Mouse (Mus musculus): ENCODE data around the gene Zbed5. TPM values are rescaled to one million over a fixed set of nuclear protein-coding genes. Genes with fewer than 3 reads are reported as not detected.

The Zbed5 gene
- polyA plus RNA-seq (2016; fragmentation: Nextera tagmentation; extraction: Ambion mirVana), result 6.2 and 7.0 TPM in 2 replicates

DNA sequence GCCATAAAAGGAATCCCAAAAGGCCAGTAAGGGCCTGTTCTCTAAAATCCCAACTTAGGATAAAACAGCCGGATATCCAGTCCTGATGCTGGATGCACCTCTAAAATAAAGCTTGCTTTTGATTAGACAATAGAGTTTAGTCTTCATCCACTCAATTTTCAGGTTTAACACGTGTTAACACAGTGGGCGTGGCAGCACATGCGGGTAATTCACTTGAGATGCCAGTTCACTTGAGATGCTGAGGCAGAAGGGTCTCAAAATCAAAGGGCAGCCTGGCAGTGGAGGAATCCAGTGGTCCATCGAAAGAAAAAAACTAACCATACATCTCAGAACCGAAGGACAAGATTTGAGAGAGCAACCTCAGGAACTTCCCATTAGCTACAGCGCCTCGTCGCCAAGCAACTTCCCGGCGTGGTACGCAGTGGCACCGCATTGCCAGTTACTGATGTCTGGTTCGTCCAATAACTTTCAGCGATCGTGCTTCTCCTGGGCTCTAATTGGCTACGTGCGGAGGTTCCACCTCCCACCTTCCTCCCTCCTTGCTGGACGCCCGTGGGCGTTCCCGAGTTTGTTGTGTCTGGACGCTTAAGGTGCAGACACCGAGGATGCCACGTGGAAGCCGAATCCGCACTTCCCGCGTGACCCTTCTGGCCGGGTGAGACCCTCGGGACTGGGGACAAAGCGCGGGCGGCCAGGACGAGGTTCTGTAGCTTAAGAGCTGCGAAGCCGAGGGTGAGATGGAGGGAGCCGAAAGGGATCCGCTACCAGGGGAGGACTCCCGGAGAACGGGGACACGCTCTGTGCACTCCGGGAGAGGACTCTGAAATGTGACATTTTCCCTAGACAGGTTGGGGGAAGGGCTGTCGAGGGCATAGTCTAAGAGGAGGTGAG lies at the start of gene Zbed5:
Zbed5 (plus strand) TSS at position 526 of the 891 bp plus-strand sequence.
- peak within 1 kb of the TSS; percentile 61 for H3K4me3 ChIP-seq (replicated peaks)
- H3K4me1 ChIP-seq, result peaks cover 12% of the 10 kb centered on the region
- ATAC-seq (ENCODE audit: low FRiP score), result peak; percentile 98
- H3K27ac ChIP-seq, result 0 out of 2 replicates have a peak within 1 kb of the TSS, but pooled peaks have one; percentile 36
- H3K9ac ChIP-seq, result peak within 1 kb of the TSS; percentile 63
- H3K9me3 ChIP-seq, result no peaks in the 10 kb centered on the region
- no peaks in the 10 kb centered on the region for H3K36me3 ChIP-seq (replicated peaks)
- WGBS, result 2% methylated on average over 44 of the region's 44 CpGs
- peak within 1 kb of the TSS; percentile 89 for H3K4me2 ChIP-seq
- H3K27me3 ChIP-seq, result no peaks in the 10 kb centered on the region

DNA sequence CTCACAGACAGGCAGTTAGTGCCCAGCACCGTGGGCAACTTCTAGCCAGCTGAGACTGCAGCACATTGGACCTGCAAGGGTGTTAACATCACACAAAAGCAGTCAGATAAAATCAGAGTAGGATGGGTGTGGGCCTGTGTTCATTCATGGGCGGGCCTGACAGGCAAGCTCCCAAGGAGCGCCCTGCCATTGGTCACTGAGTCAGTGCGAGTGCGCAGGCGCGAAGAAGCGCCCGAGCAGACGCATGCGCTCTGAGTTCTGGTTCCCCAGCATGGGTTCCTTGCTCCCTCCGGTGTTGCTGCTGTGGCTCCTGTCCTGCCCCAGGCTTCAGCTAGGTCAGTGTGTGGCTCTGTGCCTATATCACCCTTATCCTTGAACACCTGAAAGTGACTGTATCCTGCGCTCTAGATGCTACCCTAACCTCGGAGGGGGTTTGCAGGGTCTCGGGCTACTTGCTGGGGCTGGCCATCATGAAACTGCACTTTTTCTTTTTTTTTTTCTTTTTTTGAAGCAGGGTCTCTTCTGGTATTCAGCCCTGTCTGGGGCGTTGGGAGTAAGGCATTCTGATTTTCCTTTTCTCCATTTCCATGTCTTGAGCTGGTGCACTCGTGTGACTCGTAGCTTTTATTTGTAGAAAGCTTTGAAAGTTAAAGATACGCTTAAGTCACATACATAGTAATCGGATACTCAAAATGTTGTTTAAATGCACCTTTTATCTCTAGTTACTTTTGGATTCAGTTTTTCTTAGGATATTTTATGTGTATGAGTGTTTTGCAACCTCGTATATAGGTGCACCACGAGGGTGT lies 48.6 kb upstream of the Zbed5 start, which contains the start of gene Sumf2:
Sumf2 (plus strand) TSS at position 235 of the 806 bp plus-strand sequence.
- H3K4me1 ChIP-seq, result peaks cover 12% of the 10 kb centered on the region
- H3K36me3 ChIP-seq (replicated peaks), result peaks cover 28% of the 10 kb centered on the region
- no peaks in the 10 kb centered on the region for H3K27me3 ChIP-seq
- peak within 1 kb of the TSS; percentile 85 for H3K27ac ChIP-seq
- H3K9me3 ChIP-seq, result 0 out of 2 replicates have a peak, but pooled peaks cover 3% of the 10 kb centered on the region
- peak within 1 kb of the TSS; percentile 76 for H3K9ac ChIP-seq
- 14% methylated on average over 22 of the region's 22 CpGs for WGBS
- ATAC-seq (ENCODE audit: low FRiP score), result peak; percentile 99
- H3K4me3 ChIP-seq (replicated peaks), result peak within 1 kb of the TSS; percentile 65
- H3K4me2 ChIP-seq, result peak within 1 kb of the TSS; percentile 67

DNA sequence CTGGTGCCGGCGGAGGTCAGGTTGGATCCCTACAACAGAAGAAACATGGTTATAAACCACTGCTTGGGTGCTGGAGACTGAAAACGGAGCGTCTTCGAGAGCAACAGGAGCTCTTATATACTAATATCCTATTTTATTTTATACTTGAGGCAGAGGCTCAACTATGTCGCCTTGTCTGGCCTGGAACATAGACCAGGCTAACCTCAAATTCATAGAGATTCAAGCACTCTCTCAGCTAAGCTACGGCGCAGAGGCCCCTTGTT lies 48.0 kb upstream of the Zbed5 start:
- Histone ChIP-seq H3K4me1 (peaks cover 12% of the 10 kb centered on the region), H3K4me2 (peak overlapping the region; percentile 67), H3K4me3 (replicated peaks) (peak overlapping the region; percentile 65), H3K36me3 (replicated peaks) (peaks cover 28% of the 10 kb centered on the region), H3K27me3 (no peaks in the 10 kb centered on the region), H3K27ac (no peak overlapping the region), H3K9me3 (0 out of 2 replicates have a peak, but pooled peaks cover 3% of the 10 kb centered on the region), H3K9ac (peak overlapping the region; percentile 76)
- ATAC-seq (ENCODE audit: low FRiP score), result no peak
- WGBS, result 69% methylated on average over 8 of the region's 8 CpGs

DNA sequence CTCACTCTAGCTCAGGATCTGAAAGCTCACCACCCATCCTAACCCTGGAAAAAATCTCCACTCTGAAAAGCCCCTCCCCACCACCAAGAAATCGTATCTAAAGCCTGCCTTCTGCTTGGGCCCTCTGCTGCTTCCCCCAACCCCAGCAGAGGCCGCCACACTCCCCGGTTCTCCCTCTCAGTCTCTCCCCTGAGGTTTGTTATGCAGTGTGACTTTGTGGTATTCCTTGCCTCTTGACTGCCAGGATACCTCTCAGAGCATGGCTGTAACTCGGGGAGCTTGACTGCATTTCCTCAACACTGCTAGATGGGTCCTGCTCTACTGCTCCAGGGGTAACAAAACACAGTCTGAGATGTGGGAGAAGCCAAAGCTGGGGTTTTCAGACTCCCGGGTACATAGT lies 40.4 kb upstream of the Zbed5 start:
- Histone ChIP-seq H3K36me3 (replicated peaks) (peaks cover 50% of the 10 kb centered on the region), H3K27me3 (no peaks in the 10 kb centered on the region), H3K4me1 (no peaks in the 10 kb centered on the region), H3K9ac (no peak overlapping the region), H3K27ac (no peak overlapping the region), H3K4me3 (replicated peaks) (no peak overlapping the region), H3K4me2 (no peak overlapping the region), H3K9me3 (no peaks in the 10 kb centered on the region)
- 43% methylated on average over 5 of the region's 5 CpGs for WGBS
- no peak for ATAC-seq (ENCODE audit: low FRiP score)

DNA sequence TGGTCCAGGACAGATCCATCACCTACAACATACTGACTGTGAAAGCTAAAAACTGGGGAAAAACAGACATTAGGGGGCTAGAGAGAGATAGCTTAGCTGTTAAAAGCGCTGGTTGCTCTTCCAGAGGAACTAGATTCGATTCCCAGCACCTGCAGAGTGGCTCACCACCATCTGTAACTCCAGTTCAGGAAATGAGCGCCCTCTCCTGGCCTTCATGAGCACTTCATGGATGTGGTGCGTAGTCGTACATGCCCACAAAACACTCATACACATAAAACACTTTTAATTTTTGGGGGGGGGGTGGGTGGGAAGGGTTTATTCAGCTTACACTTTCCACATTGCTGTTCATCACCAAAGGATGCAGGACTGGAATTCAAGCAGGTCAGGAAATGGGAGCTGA lies 39.1 kb upstream of the Zbed5 start:
- H3K27me3 ChIP-seq, result no peaks in the 10 kb centered on the region
- H3K4me1 ChIP-seq, result no peaks in the 10 kb centered on the region
- H3K27ac ChIP-seq, result no peak overlapping the region
- no peak overlapping the region for H3K4me3 ChIP-seq (replicated peaks)
- ATAC-seq (ENCODE audit: low FRiP score), result no peak
- 84% methylated on average over 5 of the region's 5 CpGs for WGBS
- H3K9ac ChIP-seq, result no peak overlapping the region
- H3K9me3 ChIP-seq, result no peaks in the 10 kb centered on the region
- H3K36me3 ChIP-seq (replicated peaks), result peaks cover 56% of the 10 kb centered on the region
- H3K4me2 ChIP-seq, result no peak overlapping the region

DNA sequence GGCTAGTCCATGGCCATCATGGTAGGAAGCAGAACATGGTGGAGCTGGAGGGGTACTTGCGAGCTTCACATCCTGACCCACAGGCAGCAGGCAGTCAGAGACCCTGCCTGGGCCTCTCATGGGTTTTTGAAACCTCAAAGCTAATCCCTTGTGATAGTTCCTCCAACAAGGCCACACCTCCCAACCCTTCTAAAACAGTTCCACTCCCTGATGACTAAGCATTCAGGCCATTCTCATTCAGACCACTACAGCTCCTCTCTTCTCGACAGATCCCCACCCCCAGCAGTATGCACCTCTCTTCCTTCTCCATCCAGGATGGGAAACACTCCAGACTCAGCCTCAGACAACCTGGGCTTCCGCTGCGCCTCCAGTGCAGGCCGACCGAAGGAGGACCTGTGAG lies 33.2 kb upstream of the Zbed5 start:
- H3K27ac ChIP-seq, result no peak overlapping the region
- WGBS, result 93% methylated on average over 6 of the region's 6 CpGs
- H3K36me3 ChIP-seq (replicated peaks), result peaks cover 39% of the 10 kb centered on the region
- H3K4me1 ChIP-seq, result no peaks in the 10 kb centered on the region
- H3K4me3 ChIP-seq (replicated peaks), result no peak overlapping the region
- no peak overlapping the region for H3K9ac ChIP-seq
- H3K4me2 ChIP-seq, result no peak overlapping the region
- H3K9me3 ChIP-seq, result no peaks in the 10 kb centered on the region
- H3K27me3 ChIP-seq, result no peaks in the 10 kb centered on the region
- no peak for ATAC-seq (ENCODE audit: low FRiP score)

DNA sequence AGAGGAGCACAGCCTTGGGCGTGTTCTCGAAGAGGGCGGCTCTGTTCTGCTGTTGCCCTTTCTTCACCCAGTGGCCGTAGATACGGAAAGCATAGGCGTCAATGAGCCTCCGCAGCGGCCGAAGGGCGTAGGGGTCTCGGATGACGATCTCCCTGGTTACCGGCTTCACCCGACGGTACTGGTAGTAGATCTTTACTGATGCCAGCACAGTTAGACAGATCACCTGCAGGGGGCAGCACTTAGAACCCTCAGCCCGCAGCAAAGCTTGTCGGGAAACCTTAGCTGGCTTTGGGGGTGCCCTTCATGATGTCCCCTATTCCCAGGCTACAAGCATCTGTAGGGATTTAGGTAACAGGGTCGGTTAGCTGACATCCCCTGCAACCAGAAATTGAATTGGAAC lies 31.1 kb upstream of the Zbed5 start:
- no peaks in the 10 kb centered on the region for H3K27me3 ChIP-seq
- WGBS, result 14% methylated on average over 18 of the region's 18 CpGs
- H3K9ac ChIP-seq, result no peak overlapping the region
- peak overlapping the region; percentile 0; the same call in 1 of the 2 replicates for H3K4me2 ChIP-seq
- no peak overlapping the region for H3K27ac ChIP-seq
- ATAC-seq (ENCODE audit: low FRiP score), result no peak
- H3K4me1 ChIP-seq, result no peaks in the 10 kb centered on the region
- H3K4me3 ChIP-seq (replicated peaks), result no peak overlapping the region
- peaks cover 28% of the 10 kb centered on the region for H3K36me3 ChIP-seq (replicated peaks)
- H3K9me3 ChIP-seq, result no peaks in the 10 kb centered on the region

DNA sequence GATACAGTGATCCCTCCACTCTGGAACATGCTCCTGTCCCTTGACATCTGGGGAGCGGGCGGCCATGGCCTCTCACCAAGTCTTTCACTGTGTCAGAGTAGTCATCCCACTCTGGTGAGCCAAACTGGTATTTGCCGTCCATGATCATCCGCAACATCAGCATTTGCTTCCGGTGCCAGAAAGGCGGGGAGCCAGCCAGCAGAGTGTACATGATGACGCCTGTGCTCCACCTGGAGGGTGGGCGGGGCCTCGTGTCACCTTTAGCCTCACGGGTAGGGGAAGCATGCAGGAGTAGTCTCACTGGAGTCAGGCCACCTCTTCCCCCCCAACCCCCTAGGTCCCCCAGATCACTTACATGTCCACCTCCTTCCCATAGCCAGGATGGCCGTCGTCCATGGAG lies 29.7 kb upstream of the Zbed5 start:
- Histone ChIP-seq H3K9me3 (no peaks in the 10 kb centered on the region), H3K36me3 (replicated peaks) (peaks cover 16% of the 10 kb centered on the region), H3K27ac (no peak overlapping the region), H3K27me3 (no peaks in the 10 kb centered on the region), H3K9ac (no peak overlapping the region), H3K4me1 (no peaks in the 10 kb centered on the region), H3K4me2 (no peak overlapping the region), H3K4me3 (replicated peaks) (no peak overlapping the region)
- WGBS, result 90% methylated on average over 12 of the region's 12 CpGs
- ATAC-seq (ENCODE audit: low FRiP score), result no peak

DNA sequence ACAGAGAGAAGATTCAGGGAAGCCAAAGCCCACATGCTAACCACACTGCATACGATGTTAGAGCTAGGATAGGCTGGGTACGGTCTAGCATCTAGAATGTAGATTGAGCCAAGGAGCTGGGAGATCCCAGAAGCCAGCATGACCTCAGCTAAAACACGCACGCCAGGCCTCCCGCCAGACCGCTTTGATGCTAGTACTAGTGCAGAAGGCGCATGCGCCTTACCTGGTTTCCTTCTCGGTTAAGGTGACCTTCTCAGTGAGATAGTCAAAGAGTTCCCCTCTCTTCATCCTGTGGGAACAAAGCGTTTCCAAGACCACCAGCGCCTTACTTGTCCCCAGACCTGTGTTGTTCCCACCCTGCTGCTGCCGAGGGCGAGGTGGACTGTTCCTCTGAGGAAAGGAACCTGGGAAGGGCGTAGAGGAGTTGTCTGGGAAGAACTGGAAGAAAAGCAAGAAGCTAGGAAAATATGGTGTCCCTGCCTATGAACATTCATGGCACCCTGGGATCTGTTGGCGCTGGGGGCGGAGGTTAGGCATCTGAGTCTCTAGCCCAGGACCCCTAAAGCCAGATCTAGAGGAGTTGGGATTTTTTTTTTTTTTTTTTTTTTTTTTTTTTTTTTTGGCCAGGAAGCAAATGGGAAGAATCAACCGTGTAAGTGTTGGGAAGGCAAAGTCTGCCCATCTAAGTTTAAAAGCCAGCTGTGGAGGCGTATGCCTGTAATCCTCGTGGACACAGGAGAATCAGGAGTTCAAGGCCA lies 26.1 kb upstream of the Zbed5 start:
- Histone ChIP-seq H3K36me3 (replicated peaks) (no peaks in the 10 kb centered on the region), H3K4me1 (no peaks in the 10 kb centered on the region), H3K9me3 (no peaks in the 10 kb centered on the region), H3K4me3 (replicated peaks) (no peak overlapping the region), H3K4me2 (no peak overlapping the region), H3K9ac (no peak overlapping the region), H3K27ac (no peak overlapping the region), H3K27me3 (no peaks in the 10 kb centered on the region)
- no peak for ATAC-seq (ENCODE audit: low FRiP score)
- 89% methylated on average over 19 of the region's 19 CpGs for WGBS

DNA sequence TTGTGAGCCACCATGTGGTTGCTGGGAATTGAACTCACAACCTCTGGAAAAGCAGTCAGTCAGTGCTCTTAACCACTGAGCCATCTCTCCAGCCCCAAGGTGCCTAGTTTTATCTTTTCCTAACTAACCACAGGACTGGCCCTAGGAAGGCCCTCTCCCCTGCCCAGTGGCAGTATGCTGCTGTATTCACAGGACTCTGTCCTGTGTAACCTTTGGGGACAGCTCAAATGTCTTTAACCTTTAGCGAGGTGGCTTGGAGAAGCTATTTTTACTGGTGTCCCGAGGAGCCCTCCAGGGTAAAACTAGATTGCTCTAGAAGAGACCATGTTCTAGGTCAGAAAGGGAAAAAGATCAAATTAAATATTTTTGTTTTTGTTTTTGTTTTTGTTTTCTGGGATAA lies 24.3 kb upstream of the Zbed5 start:
- no peak overlapping the region for H3K4me3 ChIP-seq (replicated peaks)
- no peaks in the 10 kb centered on the region for H3K36me3 ChIP-seq (replicated peaks)
- no peak overlapping the region for H3K4me2 ChIP-seq
- H3K9me3 ChIP-seq, result no peaks in the 10 kb centered on the region
- ATAC-seq (ENCODE audit: low FRiP score), result no peak
- 90% methylated on average over 2 of the region's 2 CpGs for WGBS
- H3K9ac ChIP-seq, result no peak overlapping the region
- no peak overlapping the region for H3K27ac ChIP-seq
- H3K4me1 ChIP-seq, result no peaks in the 10 kb centered on the region
- H3K27me3 ChIP-seq, result no peaks in the 10 kb centered on the region

DNA sequence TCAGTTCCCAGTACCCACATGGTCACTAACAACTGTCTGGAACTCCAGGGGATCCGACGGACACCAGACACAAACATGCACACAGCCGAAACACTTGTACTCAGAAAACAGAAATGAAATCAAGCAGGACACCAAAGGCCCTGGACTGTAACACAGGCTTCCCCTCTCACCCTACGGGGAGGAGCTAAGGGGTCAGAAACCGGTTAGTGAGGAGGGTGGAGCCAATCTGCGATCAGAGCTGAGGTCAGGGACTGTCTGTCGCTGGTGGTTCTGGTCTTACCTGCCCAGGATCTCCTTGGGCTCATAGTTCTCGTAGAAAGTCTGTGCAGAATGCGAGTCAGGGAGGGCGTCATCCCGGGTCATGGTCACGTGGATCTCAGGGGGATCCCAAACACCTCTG lies 21.6 kb upstream of the Zbed5 start:
- Histone ChIP-seq H3K9ac (no peak overlapping the region), H3K27ac (no peak overlapping the region), H3K36me3 (replicated peaks) (no peaks in the 10 kb centered on the region), H3K27me3 (no peaks in the 10 kb centered on the region), H3K4me1 (no peaks in the 10 kb centered on the region), H3K4me2 (no peak overlapping the region), H3K4me3 (replicated peaks) (no peak overlapping the region), H3K9me3 (no peaks in the 10 kb centered on the region)
- WGBS, result 89% methylated on average over 12 of the region's 12 CpGs
- no peak for ATAC-seq (ENCODE audit: low FRiP score)

DNA sequence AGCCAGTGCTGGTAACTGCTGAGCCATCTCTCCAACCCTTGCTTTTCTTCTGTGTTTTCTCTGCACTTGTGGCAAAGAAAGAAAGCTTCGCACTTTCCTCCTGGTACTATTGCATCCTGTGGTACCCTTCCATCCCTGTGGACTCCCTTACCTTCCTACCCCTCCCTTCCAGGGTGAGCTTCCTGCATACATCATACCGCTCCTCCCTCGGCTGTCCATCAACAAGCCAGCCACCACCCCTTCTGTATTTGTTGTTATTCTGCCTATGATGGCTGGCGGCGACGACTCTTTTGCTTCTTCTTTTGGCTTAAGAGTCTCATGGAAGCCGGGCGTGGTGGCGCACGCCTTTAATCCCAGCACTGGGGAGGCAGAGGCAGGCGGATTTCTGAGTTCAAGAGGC lies 20.4 kb upstream of the Zbed5 start:
- Histone ChIP-seq H3K27me3 (no peaks in the 10 kb centered on the region), H3K36me3 (replicated peaks) (peaks cover 4% of the 10 kb centered on the region), H3K4me1 (no peaks in the 10 kb centered on the region), H3K9ac (no peak overlapping the region), H3K9me3 (no peaks in the 10 kb centered on the region), H3K27ac (no peak overlapping the region), H3K4me2 (no peak overlapping the region), H3K4me3 (replicated peaks) (no peak overlapping the region)
- no peak for ATAC-seq (ENCODE audit: low FRiP score)
- 79% methylated on average over 11 of the region's 11 CpGs for WGBS

Measured in forebrain, embryonic 12.5 days (tissue).